Mouse (Mus musculus) kidney, adult 2 months (tissue): Measurements from ENCODE around the gene Usp10. TPM values are rescaled to one million over a fixed set of nuclear protein-coding genes. Genes with fewer than 3 reads are reported as not detected.

Source experiments
- DNase-seq: peaks from one replicate; pipeline ENCODE4 v3.0.0; 2021
- H3K27ac ChIP-seq: fragments of 200-500 bp; 2 replicates; pipeline ENCODE4 v1.5.1; 2012; ENCODE audit warnings: low read depth, low read length, control low read depth, inconsistent platforms; ENCODE audit not compliant: insufficient read depth
- H3K27me3 ChIP-seq: fragments of 200-500 bp; replicated peaks from 2 replicates; pipeline ENCODE4 v1.6.1; 2012; ENCODE audit warnings: mild to moderate bottlenecking, moderate library complexity, low read length, inconsistent platforms; ENCODE audit not compliant: control insufficient read depth, insufficient read depth
- H3K36me3 ChIP-seq: fragments of 200-500 bp; 2 replicates; pipeline ENCODE4 v1.6.1; 2012; ENCODE audit warnings: mild to moderate bottlenecking, moderate library complexity, low read length, inconsistent platforms; ENCODE audit not compliant: control insufficient read depth, insufficient read depth
- H3K4me1 ChIP-seq: fragments of 200-500 bp; 2 replicates; pipeline ENCODE4 v1.6.1; 2011; ENCODE audit warnings: low read length; ENCODE audit not compliant: control insufficient read depth, insufficient read depth
- H3K4me3 ChIP-seq: fragments of 200-500 bp; 2 replicates; pipeline ENCODE4 v1.5.1; 2011; ENCODE audit warnings: mild to moderate bottlenecking, low read depth, low read length, control low read depth; ENCODE audit not compliant: insufficient read depth
- CTCF ChIP-seq: fragments of 200-500 bp; conservative IDR thresholded peaks from 2 replicates; pipeline ENCODE4 v1.5.1; 2011; ENCODE audit warnings: low read depth, mild to moderate bottlenecking, control low read depth, low read length, moderate library complexity, mixed read lengths; ENCODE audit not compliant: insufficient read depth, insufficient read length
- POLR2A ChIP-seq: fragments of 200-500 bp; IDR thresholded peaks from one replicate; pipeline ENCODE4 v1.6.1; 2011; ENCODE audit warnings: low read depth, low read length, control low read depth
- WGBS: fragments of 180-500 bp; shearing (Covaris S2); methylation state at CpG from one replicate; pipeline ENCODE4 v1.1.7; 2018; 5-methylcytosine and 5-hydroxymethylcytosine counted together
- polyA plus RNA-seq: library from polyadenylated mRNA; depleted of rRNA; stranded (reverse); fragments of >200 nt; gene quantifications from 2 replicates; pipeline ENCODE4 v1.2.3, GENCODE M21; 2012

Gene Usp10
- polyA plus RNA-seq, 1 experiment: 135 TPM

DNA sequence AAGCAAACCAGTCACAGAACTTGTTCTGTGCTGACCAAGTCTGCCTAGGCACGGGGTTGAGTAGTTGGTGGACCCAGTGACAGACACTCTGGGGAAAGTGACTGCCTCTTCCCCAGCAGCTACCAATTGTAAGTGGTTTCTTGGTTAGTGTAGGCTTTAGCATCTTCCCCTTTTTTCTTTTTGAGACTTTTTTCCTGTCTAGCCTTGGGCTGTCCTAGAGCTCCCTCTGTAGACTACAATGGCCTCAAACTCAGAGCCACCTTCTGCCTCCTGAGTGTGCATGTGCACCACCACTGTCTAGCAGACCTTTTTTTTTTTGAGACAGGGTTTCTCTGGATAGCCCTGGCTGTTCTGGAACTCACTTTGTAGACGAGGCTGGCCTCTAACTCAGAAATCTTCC, 16.3 kb downstream of the Usp10 start:
- 55% methylated on average over 2 of the region's 2 CpGs for WGBS
- Histone ChIP-seq H3K27me3 (no peaks in the 10 kb centered on the region), H3K27ac (no peak overlapping the region)

GRCm38 (mm10) chr8:119927422-119928092, 17.4 kb downstream of the Usp10 start:
- H3K4me3 ChIP-seq: no peak overlapping the region
- no peak overlapping the region for H3K27ac ChIP-seq
- no peak for TF ChIP-seq POLR2A
- TF ChIP-seq CTCF: peak; percentile 92
- peaks cover 8% of the 10 kb centered on the region; the same call in 1 of the 2 replicates for H3K4me1 ChIP-seq
- no peaks in the 10 kb centered on the region for H3K27me3 ChIP-seq
- DNase-seq: peak; percentile 73
- 29% methylated on average over 6 of the region's 6 CpGs for WGBS
- no peaks in the 10 kb centered on the region for H3K36me3 ChIP-seq

More for the DNA sequence above, 16.3 kb downstream of the Usp10 start:
- Histone ChIP-seq H3K4me1 (peaks cover 8% of the 10 kb centered on the region; the same call in 1 of the 2 replicates), H3K4me3 (no peak overlapping the region), H3K36me3 (no peaks in the 10 kb centered on the region)
- TF ChIP-seq CTCF: peak; percentile 59
- TF ChIP-seq POLR2A: no peak
- DNase-seq: peak; percentile 63

- Histone ChIP-seq H3K4me1 (peaks cover 22% of the 10 kb centered on the region; the same call in 1 of the 2 replicates), H3K36me3 (no peaks in the 10 kb centered on the region), H3K4me3 (no peak overlapping the region), H3K27me3 (no peaks in the 10 kb centered on the region), H3K27ac (no peak overlapping the region)
- TF ChIP-seq POLR2A (no peak), CTCF (no peak)
- WGBS: 54% methylated on average over 4 of the region's 4 CpGs
- no peak for DNase-seq
These were observed 21.2 kb downstream of the Usp10 start for GRCm38 (mm10) chr8:119931317-119931716.

GRCm38 (mm10) chr8:119933681-119934080, 23.5 kb downstream of the Usp10 start:
- Histone ChIP-seq H3K4me1 (peaks cover 22% of the 10 kb centered on the region; the same call in 1 of the 2 replicates), H3K27ac (no peak overlapping the region), H3K27me3 (no peaks in the 10 kb centered on the region), H3K36me3 (no peaks in the 10 kb centered on the region), H3K4me3 (no peak overlapping the region)
- 73% methylated on average over 4 of the region's 4 CpGs for WGBS
- DNase-seq: peak; percentile 74
- no peak for TF ChIP-seq CTCF
- no peak for TF ChIP-seq POLR2A

DNA sequence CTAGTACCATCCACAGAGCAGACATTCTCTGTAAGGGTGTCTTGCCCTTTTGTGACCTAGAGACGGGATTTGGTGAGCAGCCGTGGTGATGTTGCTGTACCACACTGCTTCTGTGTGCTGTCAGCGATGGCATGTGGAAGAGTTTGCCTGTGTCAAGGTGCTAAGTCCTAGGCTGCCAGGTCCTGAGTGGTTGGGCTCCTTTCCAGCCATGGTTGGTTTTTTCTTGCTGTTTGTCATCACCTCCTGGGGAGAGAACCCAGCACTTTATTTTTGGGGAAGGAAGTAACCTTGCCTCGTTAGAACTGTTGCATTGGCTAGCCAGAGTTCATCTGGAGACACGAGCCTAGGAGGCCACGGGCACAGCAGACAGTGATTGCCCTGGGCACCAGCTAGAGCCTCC, 25.4 kb downstream of the Usp10 start:
- no peaks in the 10 kb centered on the region for H3K27me3 ChIP-seq
- H3K4me1 ChIP-seq: peaks cover 20% of the 10 kb centered on the region; the same call in 1 of the 2 replicates
- 40% methylated on average over 6 of the region's 6 CpGs for WGBS
- TF ChIP-seq CTCF (no peak), POLR2A (no peak)
- DNase-seq: peak; percentile 78
- no peak overlapping the region for H3K27ac ChIP-seq
- H3K4me3 ChIP-seq: no peak overlapping the region
- no peaks in the 10 kb centered on the region for H3K36me3 ChIP-seq

DNA sequence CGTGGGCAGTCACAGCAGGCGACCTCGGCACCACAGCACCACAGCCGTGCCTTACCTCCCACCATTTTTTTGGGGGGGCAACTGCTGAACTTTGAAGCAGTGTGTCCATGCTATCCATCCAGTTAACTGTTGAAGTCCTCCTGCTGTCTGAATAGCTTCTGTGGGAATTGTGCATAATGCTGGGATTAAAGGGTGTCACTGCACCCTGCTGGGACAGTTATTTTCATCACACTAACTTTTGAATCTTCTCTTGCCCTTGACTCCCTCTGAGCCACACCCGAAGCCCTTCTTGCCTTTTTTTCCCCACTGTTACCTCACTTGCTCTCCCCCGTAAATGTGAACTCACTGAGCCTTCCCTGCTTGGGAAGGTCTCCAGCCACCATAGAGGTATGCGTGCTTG, 28.3 kb downstream of the Usp10 start:
- Histone ChIP-seq H3K4me1 (peaks cover 13% of the 10 kb centered on the region; the same call in 1 of the 2 replicates), H3K4me3 (no peak overlapping the region), H3K27ac (no peak overlapping the region), H3K27me3 (no peaks in the 10 kb centered on the region), H3K36me3 (0 out of 2 replicates have a peak, but pooled peaks cover 1% of the 10 kb centered on the region)
- DNase-seq: no peak
- TF ChIP-seq POLR2A (no peak), CTCF (no peak)
- 83% methylated on average over 7 of the region's 7 CpGs for WGBS

DNA sequence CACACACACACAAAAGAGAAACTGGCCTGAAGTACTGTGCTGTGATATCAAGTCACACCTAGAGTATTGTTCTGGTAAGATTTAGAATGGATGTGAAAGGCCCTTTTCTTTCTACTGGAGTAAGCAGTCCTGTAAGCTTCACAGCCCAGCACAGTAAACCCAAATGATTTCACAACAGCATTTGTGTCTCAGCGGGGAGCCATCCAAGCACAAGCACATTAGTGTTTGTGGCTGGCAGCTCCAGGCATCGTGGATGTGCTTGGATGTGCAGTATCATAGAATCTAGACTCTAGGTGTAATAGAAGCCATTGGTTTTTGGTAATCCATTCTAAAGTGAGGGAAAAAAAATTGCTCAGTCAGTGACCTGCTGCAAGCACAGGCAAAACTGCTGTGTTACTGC, 29.2 kb downstream of the Usp10 start:
- 88% methylated on average over 2 of the region's 2 CpGs for WGBS
- H3K4me1 ChIP-seq: peaks cover 13% of the 10 kb centered on the region; the same call in 1 of the 2 replicates
- no peak overlapping the region for H3K4me3 ChIP-seq
- no peaks in the 10 kb centered on the region for H3K27me3 ChIP-seq
- H3K36me3 ChIP-seq: 0 out of 2 replicates have a peak, but pooled peaks cover 1% of the 10 kb centered on the region
- TF ChIP-seq CTCF (no peak), POLR2A (no peak)
- no peak overlapping the region for H3K27ac ChIP-seq
- DNase-seq: no peak

- no peak overlapping the region for H3K27ac ChIP-seq
- H3K4me3 ChIP-seq: no peak overlapping the region
- H3K36me3 ChIP-seq: 0 out of 2 replicates have a peak, but pooled peaks cover 1% of the 10 kb centered on the region
- H3K27me3 ChIP-seq: no peaks in the 10 kb centered on the region
- H3K4me1 ChIP-seq: peaks cover 5% of the 10 kb centered on the region; the same call in 1 of the 2 replicates
- DNase-seq: no peak
- TF ChIP-seq CTCF (no peak), POLR2A (no peak)
- 93% methylated on average over 18 of the region's 18 CpGs for WGBS
These were observed 31.3 kb downstream of the Usp10 start for GRCm38 (mm10) chr8:119941471-119941870.
